Mouse (Mus musculus): ENCODE results near the gene Il17re. TPM values are rescaled to one million over a fixed set of nuclear protein-coding genes. Genes with fewer than 3 reads are reported as not detected.

Il17re gene
- polyA plus RNA-seq, 1 experiment from 2014 or later = 0.50 TPM

- H3K27ac ChIP-seq (replicated peaks) = 0 out of 2 replicates have a peak overlapping the region, but pooled peaks have one; percentile 29
- H3K9ac ChIP-seq (replicated peaks) = 0 out of 2 replicates have a peak overlapping the region, but pooled peaks have one; percentile 21
- peaks cover 43% of the 10 kb centered on the region for H3K36me3 ChIP-seq
- H3K27me3 ChIP-seq (replicated peaks) = peaks cover 10% of the 10 kb centered on the region
- WGBS = under 1% methylated on average over 54 of the region's 54 CpGs
- H3K4me1 ChIP-seq = peaks cover 19% of the 10 kb centered on the region
- peak overlapping the region; percentile 37 for H3K4me3 ChIP-seq (replicated peaks)
- no peaks in the 10 kb centered on the region for H3K9me3 ChIP-seq (replicated peaks)
- peak overlapping the region; percentile 58 for H3K4me2 ChIP-seq
- peak; percentile 64 for ATAC-seq (ENCODE audit: low FRiP score)
Measured at GRCm38 (mm10) chr6:113494258-113494788, 36.0 kb downstream of the Il17re start.

DNA sequence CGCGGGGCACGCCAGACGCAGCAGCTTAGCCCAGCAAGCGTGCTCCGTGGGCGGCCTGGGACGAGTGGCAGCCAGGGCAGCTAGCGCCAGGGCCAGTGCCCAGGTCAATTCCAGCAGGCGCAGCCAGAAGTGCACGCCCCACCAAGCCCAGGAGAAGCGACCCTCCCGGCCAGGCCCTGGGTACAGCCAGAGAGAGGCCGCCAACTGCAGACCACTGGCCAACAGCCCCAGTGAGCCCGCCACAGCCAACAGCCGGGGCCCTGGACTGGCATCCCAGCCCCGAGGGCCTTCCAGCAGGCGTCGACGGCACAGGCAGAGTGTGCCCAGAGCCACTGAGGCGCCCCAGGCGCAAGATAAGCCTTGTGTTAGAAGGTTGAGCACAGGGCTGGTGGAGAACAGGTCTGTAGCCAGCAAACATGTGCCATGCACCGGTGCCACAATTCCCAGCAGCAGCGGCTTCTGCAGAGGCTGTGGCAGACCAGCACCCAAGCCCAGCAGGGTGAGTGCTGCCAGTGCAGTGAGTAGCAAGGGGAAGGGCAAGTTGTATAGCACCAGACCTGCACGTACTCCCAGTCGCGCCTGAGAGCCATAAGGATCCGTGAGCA is 36.9 kb downstream of the Il17re start:
- Histone ChIP-seq H3K36me3 (peaks cover 34% of the 10 kb centered on the region), H3K9ac (replicated peaks) (no peak overlapping the region), H3K9me3 (replicated peaks) (no peaks in the 10 kb centered on the region), H3K4me1 (peaks cover 20% of the 10 kb centered on the region), H3K4me3 (replicated peaks) (peak overlapping the region; percentile 37; the same call in 1 of the 2 replicates), H3K4me2 (peak overlapping the region; percentile 58), H3K27me3 (replicated peaks) (peaks cover 10% of the 10 kb centered on the region), H3K27ac (replicated peaks) (0 out of 2 replicates have a peak overlapping the region, but pooled peaks have one; percentile 29)
- ATAC-seq (ENCODE audit: low FRiP score) = peak; percentile 23; the same call in 1 of the 2 replicates
- 53% methylated on average over 28 of the region's 28 CpGs for WGBS

DNA sequence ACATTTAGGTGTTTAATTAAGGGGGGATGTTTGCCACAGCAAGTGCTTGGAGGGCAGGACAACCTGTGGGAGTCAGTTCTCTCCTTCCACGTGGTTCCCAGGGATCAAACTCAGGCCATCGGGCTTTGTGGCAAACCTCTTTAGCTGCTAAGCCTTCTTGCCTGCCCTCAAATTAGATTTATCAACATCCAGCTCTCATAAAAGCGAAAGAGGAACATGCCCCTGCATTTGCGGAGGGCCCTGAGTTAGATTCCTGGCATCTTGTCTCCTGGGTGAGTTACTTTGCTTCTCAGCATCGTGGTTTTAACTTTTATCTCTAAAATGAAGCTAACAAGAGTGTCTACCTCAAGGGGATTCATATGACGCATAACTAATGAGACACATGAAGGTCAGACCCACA is 41.1 kb downstream of the Il17re start:
- Histone ChIP-seq H3K4me1 (peaks cover 38% of the 10 kb centered on the region), H3K36me3 (peaks cover 8% of the 10 kb centered on the region; the same call in 1 of the 2 replicates), H3K4me2 (no peak overlapping the region), H3K4me3 (replicated peaks) (no peak overlapping the region), H3K9me3 (replicated peaks) (no peaks in the 10 kb centered on the region), H3K27ac (replicated peaks) (no peak overlapping the region), H3K9ac (replicated peaks) (no peak overlapping the region), H3K27me3 (replicated peaks) (peaks cover 17% of the 10 kb centered on the region)
- ATAC-seq (ENCODE audit: low FRiP score) = no peak
- WGBS = 79% methylated on average over 6 of the region's 6 CpGs

GRCm38 (mm10) chr6:113501388-113502084 is 43.3 kb downstream of the Il17re start, which contains the start of gene Prrt3:
Gene Prrt3, minus strand, starts transcription at chr6:113501931.
- Histone ChIP-seq H3K27ac (replicated peaks) (peak within 1 kb of the TSS; percentile 73), H3K9me3 (replicated peaks) (no peaks in the 10 kb centered on the region), H3K36me3 (peaks cover 6% of the 10 kb centered on the region; the same call in 1 of the 2 replicates), H3K27me3 (replicated peaks) (peaks cover 7% of the 10 kb centered on the region), H3K4me2 (peak within 1 kb of the TSS; percentile 63), H3K4me1 (peaks cover 24% of the 10 kb centered on the region), H3K9ac (replicated peaks) (peak within 1 kb of the TSS; percentile 77), H3K4me3 (replicated peaks) (peak within 1 kb of the TSS; percentile 67)
- 2% methylated on average over 32 of the region's 32 CpGs for WGBS
- peak; percentile 91 for ATAC-seq (ENCODE audit: low FRiP score)

- 0 out of 2 replicates have a peak, but pooled peaks cover 1% of the 10 kb centered on the region for H3K36me3 ChIP-seq
- 66% methylated on average over 2 of the region's 2 CpGs for WGBS
- no peaks in the 10 kb centered on the region for H3K9me3 ChIP-seq (replicated peaks)
- ATAC-seq (ENCODE audit: low FRiP score) = no peak
- H3K4me2 ChIP-seq = no peak overlapping the region
- no peak overlapping the region for H3K9ac ChIP-seq (replicated peaks)
- H3K4me1 ChIP-seq = peaks cover 24% of the 10 kb centered on the region
- H3K4me3 ChIP-seq (replicated peaks) = no peak overlapping the region
- peaks cover 7% of the 10 kb centered on the region for H3K27me3 ChIP-seq (replicated peaks)
- H3K27ac ChIP-seq (replicated peaks) = 0 out of 2 replicates have a peak overlapping the region, but pooled peaks have one; percentile 8
Measured at GRCm38 (mm10) chr6:113502801-113503200, 44.5 kb downstream of the Il17re start.

GRCm38 (mm10) chr6:113505689-113506088 is 47.4 kb downstream of the Il17re start:
- Histone ChIP-seq H3K36me3 (no peaks in the 10 kb centered on the region), H3K9ac (replicated peaks) (no peak overlapping the region), H3K27ac (replicated peaks) (no peak overlapping the region), H3K4me3 (replicated peaks) (no peak overlapping the region), H3K4me2 (no peak overlapping the region), H3K9me3 (replicated peaks) (no peaks in the 10 kb centered on the region), H3K4me1 (peaks cover 18% of the 10 kb centered on the region), H3K27me3 (replicated peaks) (peaks cover 4% of the 10 kb centered on the region)
- no peak for ATAC-seq (ENCODE audit: low FRiP score)
- 96% methylated on average over 1 of the region's 1 CpGs for WGBS

DNA sequence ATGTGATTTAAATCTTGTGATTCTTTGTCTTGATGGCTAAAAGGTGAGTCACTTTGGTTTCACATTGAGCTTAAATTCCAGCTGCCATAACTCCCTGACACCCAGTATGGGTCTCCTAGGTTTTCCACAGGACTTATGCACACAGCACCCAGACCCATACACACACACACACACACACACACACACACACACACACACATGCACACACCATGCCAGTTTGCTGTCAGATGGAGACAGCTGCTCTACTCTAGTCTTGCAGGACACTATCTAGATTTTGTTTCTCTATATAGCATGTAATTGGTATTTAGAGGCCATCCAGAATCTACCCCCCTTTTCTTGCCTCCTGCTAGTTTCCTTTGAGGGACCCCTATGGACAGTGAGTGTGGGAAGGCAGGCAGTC is 48.8 kb downstream of the Il17re start:
- 0 out of 2 replicates have a peak, but pooled peaks cover 7% of the 10 kb centered on the region for H3K36me3 ChIP-seq
- no peaks in the 10 kb centered on the region for H3K9me3 ChIP-seq (replicated peaks)
- H3K27ac ChIP-seq (replicated peaks) = no peak overlapping the region
- H3K4me1 ChIP-seq = peaks cover 4% of the 10 kb centered on the region
- no peaks in the 10 kb centered on the region for H3K27me3 ChIP-seq (replicated peaks)
- no peak overlapping the region for H3K4me3 ChIP-seq (replicated peaks)
- ATAC-seq (ENCODE audit: low FRiP score) = no peak
- H3K4me2 ChIP-seq = no peak overlapping the region
- no peak overlapping the region for H3K9ac ChIP-seq (replicated peaks)

DNA sequence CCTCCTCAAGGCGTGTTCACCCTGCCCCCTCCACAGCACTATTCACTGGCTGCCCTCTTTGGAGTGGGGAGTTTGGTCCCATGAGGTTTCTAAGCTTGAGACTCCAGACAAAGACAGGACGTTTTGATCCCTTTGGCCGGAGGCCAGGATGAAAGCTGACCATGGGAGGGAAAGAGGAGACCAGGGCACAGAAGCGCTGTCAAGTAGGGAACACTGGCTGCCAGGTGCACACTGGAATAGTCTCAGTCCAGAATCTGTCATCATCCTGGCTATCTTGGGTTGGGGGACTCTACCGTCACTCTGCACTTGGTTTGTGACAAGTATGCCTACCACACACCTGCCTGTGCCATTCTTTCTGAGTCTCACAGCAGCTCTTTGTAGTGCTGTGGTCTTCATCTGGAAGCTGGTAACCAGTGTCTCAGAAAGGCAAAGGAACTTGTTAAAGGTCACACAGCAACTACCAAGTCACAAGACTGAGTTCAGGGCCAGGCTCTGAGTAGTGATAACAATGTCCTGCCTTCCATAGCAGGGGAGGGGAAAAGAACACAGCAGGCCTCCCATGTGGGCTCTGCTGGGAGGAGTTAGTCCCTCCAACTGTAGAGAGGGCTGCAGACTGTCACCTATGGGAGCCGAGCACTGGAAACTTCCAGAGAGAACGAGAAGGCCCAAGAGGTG is 50.1 kb downstream of the Il17re start:
- no peak overlapping the region for H3K4me2 ChIP-seq
- 66% methylated on average over 7 of the region's 7 CpGs for WGBS
- peaks cover 11% of the 10 kb centered on the region; the same call in 1 of the 2 replicates for H3K36me3 ChIP-seq
- H3K27me3 ChIP-seq (replicated peaks) = no peaks in the 10 kb centered on the region
- no peak overlapping the region for H3K9ac ChIP-seq (replicated peaks)
- no peaks in the 10 kb centered on the region for H3K4me1 ChIP-seq
- H3K27ac ChIP-seq (replicated peaks) = no peak overlapping the region
- no peak for ATAC-seq (ENCODE audit: low FRiP score)
- H3K4me3 ChIP-seq (replicated peaks) = no peak overlapping the region
- no peaks in the 10 kb centered on the region for H3K9me3 ChIP-seq (replicated peaks)

DNA sequence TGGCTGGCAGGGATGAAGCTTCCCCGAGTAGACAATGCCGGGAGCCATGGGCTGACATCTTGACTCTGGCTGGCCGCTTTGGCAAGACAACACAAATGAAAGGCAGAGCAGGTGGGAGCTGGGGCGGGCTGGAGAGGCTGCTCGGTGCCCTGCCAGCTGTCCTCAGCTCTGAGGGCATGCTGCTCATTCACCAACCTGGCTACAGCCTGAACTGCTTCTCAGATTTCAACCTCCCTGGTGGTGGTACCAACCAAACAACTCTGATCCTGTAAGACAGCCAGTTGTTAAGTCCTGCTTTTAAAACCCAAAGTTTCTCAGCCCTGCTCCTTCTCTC is 50.6 kb downstream of the Il17re start:
- peaks cover 16% of the 10 kb centered on the region for H3K36me3 ChIP-seq
- no peak overlapping the region for H3K9ac ChIP-seq (replicated peaks)
- H3K4me1 ChIP-seq = no peaks in the 10 kb centered on the region
- H3K27ac ChIP-seq (replicated peaks) = no peak overlapping the region
- no peaks in the 10 kb centered on the region for H3K27me3 ChIP-seq (replicated peaks)
- no peaks in the 10 kb centered on the region for H3K9me3 ChIP-seq (replicated peaks)
- 42% methylated on average over 5 of the region's 5 CpGs for WGBS
- H3K4me3 ChIP-seq (replicated peaks) = no peak overlapping the region
- H3K4me2 ChIP-seq = no peak overlapping the region
- ATAC-seq (ENCODE audit: low FRiP score) = no peak

DNA sequence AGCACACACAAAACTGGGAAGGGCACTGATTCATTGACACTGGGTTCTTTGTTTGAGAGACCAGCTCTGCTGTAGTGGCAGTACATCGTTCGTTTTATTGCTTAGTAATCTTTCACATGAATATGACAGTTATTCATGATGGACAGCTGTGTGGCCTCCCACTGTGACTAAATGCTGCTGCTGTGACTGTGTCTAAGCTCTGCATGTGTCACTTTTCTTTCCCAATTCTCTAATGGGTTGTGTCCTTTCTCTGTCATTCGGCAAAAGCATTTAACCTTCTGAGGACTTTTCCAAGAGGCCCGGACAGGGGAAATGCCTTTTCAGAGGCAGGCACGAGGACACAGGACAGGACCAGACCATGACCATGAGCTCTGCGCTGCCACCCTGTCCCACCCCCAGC is 55.7 kb downstream of the Il17re start:
- Histone ChIP-seq H3K4me3 (replicated peaks) (no peak overlapping the region), H3K4me1 (no peaks in the 10 kb centered on the region), H3K9ac (replicated peaks) (no peak overlapping the region), H3K4me2 (no peak overlapping the region), H3K9me3 (replicated peaks) (no peaks in the 10 kb centered on the region), H3K27me3 (replicated peaks) (no peaks in the 10 kb centered on the region), H3K27ac (replicated peaks) (no peak overlapping the region), H3K36me3 (peaks cover 67% of the 10 kb centered on the region)
- WGBS = 90% methylated on average over 6 of the region's 6 CpGs
- no peak for ATAC-seq (ENCODE audit: low FRiP score)

GRCm38 (mm10) chr6:113514600-113514999 is 56.3 kb downstream of the Il17re start:
- Histone ChIP-seq H3K27me3 (replicated peaks) (no peaks in the 10 kb centered on the region), H3K27ac (replicated peaks) (no peak overlapping the region), H3K9ac (replicated peaks) (no peak overlapping the region), H3K9me3 (replicated peaks) (no peaks in the 10 kb centered on the region), H3K4me3 (replicated peaks) (no peak overlapping the region), H3K36me3 (peaks cover 73% of the 10 kb centered on the region), H3K4me2 (no peak overlapping the region), H3K4me1 (no peaks in the 10 kb centered on the region)
- WGBS = 99% methylated on average over 3 of the region's 3 CpGs
- no peak for ATAC-seq (ENCODE audit: low FRiP score)
